Mouse (Mus musculus): ENCODE data around the gene Zfp385b.

DNA sequence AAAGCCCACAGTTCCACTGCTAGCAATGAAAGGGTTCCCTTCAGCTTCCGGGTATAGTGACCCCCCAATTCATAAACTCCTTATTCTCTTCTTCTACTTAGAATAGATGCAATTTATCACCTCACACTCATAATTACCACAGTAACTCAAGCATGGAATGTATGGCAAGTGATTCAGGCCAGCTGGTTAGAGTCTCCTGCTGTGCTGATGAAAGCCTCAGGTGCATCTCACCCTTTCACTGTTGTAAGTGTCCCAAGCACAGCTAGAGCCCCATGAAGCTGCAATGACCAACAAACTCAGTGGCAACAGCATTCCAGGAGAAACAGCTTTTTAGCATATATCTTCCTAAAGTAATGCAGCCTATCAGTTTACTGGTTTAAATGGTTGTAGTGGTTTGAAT, 235.9 kb downstream of the Zfp385b start:
- TF ChIP-seq POLR2A (IDR thresholded peaks at IDR 0.05; ENCODE audit: insufficient read depth, low read depth, low read length) (no peak), EP300 (IDR thresholded peaks at IDR 0.05; ENCODE audit: insufficient read depth, low read depth, low read length) (no peak), CTCF (IDR thresholded peaks at IDR 0.05) (no peak)
